Mouse (Mus musculus) embryo, embryonic 10 days (tissue): ENCODE measurements around the gene Ephb4.
A peak's percentile ranks its signal among the peaks of the same experiment; 100 is the strongest.

Experiments
- DNase-seq: peaks from one replicate; pipeline ENCODE4 v3.0.0-alpha.2; 2015; ENCODE audit warnings: low spot score

The Ephb4 gene

GRCm38 (mm10) chr5:137369665-137370064 is 19.8 kb downstream of the Ephb4 start:
- DNase-seq, result no peak

- no peak for DNase-seq
Measured at GRCm38 (mm10) chr5:137373371-137373950, 23.6 kb downstream of the Ephb4 start.

GRCm38 (mm10) chr5:137374521-137375080 is 24.7 kb downstream of the Ephb4 start:
- no peak for DNase-seq

DNA sequence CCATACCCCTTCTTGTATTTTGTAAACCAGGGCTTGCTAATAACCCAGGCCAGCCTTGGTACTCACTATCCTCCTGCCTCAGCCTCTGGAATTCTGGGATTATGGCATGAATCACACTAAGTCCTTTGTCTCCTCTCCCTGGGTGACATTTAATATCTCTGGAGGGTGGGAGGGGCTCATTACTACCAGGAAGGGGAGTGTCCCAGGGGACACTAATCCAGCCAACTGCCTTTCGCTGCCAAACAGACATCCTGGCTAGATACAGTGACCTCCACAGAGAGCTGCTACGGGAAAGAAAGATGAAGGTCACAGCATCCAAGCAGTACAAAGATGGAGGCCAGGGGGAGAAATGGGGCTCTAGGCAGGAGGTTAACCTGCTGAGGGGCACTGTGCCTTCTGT is 25.7 kb downstream of the Ephb4 start:
- DNase-seq, result no peak

DNA sequence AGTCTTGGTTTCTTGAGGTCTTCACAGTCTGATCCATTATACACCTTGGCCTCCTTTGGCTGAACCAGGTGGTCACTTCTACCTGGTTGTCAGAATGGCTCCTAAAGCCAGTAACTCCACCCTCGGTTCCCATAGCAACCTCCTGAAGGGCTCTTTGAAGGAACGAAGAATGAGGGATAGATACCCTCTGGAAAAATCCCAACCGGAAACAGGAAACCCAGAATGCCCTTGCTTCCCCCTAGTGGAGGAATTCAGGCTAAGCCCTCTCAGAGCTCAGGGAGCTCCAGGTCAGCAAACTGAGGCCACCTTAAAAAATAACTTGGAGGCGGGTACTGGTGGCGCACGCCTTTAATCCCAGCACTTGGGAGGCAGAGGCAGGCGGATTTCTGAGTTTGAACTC is 26.3 kb downstream of the Ephb4 start:
- peak; percentile 56 for DNase-seq

- peak; percentile 54 for DNase-seq
Measured at GRCm38 (mm10) chr5:137376722-137377121, 26.8 kb downstream of the Ephb4 start.

- peak; percentile 30 for DNase-seq
Measured at GRCm38 (mm10) chr5:137377176-137377575, 27.3 kb downstream of the Ephb4 start.

GRCm38 (mm10) chr5:137377603-137378002 is 27.7 kb downstream of the Ephb4 start:
- DNase-seq, result peak; percentile 32

DNA sequence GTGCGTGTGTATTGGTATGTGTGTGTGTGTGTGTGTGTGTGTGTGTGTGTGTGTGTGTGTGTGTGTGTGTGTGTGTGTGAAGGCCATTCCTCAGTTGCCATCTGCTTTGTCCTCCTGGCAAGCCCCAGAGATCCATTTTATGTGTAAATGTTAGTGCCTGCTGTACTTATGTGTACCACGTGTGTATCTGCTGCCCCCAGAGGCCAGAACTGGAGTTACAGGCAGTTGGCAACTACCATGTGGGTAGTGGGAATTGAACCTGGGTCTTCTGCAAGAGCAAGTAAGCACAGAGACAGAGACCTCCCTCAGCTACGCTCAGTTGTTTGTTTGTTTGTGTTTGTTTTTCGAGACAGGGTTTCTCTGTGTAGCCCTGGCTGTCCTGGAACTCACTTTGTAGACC is 31.2 kb downstream of the Ephb4 start:
- peak; percentile 83 for DNase-seq

DNA sequence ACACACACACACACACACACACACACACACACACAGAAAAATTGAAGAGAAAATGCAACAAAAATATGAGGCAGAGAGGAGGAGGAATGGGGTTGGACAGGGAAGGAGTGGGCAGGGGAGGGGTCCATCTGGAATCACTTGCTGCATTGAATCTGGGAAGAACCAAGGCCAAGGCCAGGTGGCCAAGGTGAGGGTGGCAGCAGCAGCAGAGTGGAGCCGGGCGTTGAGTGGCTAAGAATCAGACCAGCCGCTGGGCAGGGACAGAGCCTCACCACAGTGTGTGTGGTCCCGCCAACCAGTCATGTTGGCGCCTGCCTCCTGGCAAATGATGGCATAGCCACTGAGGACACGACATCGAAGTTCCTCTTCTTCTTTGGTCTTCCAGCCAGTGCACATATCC is 33.5 kb downstream of the Ephb4 start:
- DNase-seq, result no peak

DNA sequence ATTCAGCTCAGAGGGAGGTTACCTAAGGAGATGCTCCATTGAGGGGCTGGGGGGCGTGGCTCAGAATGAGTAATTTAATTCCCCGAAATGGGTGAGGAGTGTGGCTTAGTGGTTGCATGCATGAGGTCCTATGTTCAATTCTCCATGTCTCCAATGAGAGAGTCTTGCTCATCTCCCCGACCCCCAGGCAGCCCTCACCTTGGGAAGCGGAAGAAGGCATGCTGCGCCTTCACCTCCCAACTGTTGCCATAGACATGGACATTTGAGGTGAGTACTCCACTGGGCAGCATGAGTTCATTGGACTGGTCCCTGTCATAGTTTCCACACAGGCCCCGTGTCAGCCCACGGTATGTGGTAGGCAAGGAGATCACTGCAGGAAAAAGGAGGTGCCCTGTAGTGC is 36.8 kb downstream of the Ephb4 start:
- no peak for DNase-seq

- no peak for DNase-seq
Measured at GRCm38 (mm10) chr5:137391641-137392040, 41.7 kb downstream of the Ephb4 start.

- no peak for DNase-seq
Measured at GRCm38 (mm10) chr5:137394456-137394855, 44.5 kb downstream of the Ephb4 start.

DNA sequence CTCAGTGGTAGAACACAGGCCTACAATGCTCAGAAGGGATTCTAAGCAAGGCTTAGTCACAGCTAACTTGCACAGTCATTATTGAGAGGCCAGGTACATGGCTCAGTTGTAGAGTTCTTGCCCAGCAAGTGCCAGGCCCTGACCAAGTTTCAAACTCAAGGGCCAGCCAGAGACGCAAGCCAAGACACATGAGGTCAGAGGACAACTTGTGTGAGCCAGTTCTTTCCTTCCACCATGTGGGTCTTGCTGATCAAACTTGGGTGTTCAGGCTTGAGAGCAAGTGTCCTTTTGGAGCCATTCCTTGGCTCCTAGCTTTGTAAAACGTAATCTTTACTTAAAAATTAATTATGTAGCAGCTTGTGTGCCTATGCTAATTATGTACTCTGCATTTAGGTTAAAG is 54.2 kb downstream of the Ephb4 start:
- no peak for DNase-seq

DNA sequence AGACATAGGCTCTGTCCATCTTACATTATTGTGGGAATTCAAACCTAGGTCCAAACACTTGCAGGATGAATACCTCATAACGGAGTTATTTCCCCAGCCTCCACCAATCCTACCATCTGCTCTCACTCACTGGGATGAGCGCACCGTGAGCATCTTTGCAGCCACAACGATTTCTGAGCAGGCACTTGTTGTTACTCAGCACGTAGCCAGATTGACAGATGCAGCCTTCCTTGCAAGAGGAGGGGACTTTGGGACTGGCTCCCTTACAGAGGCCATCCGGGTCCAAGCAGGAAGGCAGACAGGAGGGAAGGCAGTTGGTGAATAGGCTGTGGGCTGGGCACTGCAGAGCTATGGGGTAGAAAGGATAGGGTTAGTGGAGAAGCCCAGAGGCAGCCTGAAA is 59.5 kb downstream of the Ephb4 start:
- no peak for DNase-seq

GRCm38 (mm10) chr5:137410066-137410465 is 60.2 kb downstream of the Ephb4 start:
- no peak for DNase-seq

DNA sequence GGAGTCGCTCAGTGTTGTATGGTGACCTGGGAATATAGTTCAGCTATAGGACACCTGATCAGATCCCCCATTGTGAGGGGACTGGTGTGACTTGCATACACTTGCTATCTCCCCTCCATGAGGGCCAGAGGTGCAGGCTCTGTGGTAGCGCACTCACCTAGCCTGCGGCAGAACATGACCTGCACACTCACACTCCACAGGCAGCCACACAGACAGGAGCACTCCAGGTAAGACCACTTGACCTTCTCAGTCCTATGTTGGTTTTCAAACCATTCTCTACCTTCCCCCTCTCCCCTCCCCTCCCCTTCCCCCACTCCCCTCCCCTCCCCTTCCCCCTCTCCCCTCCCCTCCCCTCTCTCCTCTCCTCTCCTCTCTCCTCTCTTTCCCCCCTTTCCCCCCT is 60.6 kb downstream of the Ephb4 start:
- no peak for DNase-seq

DNA sequence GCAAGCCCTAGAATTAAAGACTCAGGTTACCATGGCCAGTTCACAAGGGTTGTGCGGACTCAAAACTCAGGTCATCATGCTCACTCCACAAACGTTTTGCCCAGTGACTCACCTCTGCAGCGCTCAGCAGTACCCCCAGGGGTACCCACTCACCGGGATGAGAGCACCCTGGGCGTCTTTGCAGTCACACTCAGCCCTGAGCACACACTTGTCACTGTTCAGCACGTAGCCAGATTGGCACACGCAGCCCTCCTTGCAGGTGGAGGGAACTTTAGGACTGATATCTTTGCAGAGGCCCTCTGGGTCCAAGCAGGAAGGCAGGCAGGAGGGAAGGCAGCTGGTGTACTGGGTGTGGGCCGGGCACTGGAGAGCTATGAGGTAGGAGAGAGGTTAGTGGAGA is 61.3 kb downstream of the Ephb4 start:
- no peak for DNase-seq

DNA sequence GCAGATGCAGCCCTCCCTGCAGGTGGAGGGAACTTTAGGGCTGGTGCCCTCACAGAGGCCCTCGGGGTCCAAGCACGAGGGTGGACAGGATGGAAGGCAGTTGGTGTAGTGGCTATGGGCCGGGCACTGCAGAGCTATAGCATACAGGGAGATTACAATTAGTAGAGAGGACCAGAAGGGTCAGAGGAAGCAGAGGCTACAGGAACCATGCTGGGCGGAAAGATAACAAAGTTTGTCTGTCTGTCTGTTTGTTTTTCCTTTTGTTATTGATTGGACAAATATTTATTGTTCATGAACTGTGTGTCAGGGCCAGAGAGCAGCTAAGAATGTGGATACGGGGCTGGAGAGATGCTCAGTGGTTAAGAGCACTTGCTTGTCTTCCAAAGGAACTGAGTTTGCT is 64.3 kb downstream of the Ephb4 start:
- DNase-seq, result no peak

GRCm38 (mm10) chr5:137419105-137419504 is 69.2 kb downstream of the Ephb4 start:
- no peak for DNase-seq

DNA sequence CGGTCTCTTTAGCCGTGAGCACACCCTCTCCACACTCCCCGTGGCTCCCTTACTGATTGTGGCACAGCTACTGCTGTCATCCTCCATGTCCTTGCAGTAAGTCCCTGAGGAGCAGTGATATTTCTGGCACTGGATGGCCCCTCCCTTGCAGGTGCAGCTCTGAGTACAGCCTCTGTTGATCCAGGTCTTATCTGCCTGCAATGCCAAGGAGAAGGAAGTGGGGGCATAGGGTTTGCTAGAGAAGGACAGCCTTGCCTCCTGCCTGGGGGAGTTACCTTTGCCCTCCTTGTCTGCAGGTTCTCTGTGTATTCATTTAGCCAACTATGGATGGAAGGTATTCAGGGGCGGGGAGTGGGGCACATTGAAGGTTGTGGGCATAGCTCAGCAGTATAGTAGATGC is 69.9 kb downstream of the Ephb4 start:
- DNase-seq, result no peak

DNA sequence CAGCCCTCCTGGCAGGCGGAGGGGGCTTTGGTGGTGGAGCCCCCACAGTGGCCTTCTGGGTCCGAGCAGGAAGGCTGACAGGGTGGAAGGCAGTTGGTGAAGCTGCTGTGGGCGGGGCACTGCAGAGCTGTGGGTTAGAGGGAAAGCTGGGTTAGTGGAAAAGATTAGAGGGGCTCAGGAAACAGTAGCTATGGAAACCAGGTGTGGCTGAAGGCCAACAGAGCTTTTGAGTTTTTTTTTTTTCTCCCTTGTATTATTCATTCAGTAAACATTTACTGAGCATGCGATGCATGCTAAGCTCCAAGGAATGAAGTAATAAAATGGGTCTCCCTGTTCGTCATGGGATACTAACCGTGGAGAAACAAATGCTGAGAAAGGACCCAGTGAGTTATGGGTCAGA is 75.7 kb downstream of the Ephb4 start:
- no peak for DNase-seq
